Mouse (Mus musculus): ENCODE results near the gene Ltb4r2. TPM values are rescaled to one million over a fixed set of nuclear protein-coding genes. Genes with fewer than 3 reads are reported as not detected.

Ltb4r2 gene
- polyA plus RNA-seq, 1 experiment from 2014 or later: 0.67 TPM

DNA sequence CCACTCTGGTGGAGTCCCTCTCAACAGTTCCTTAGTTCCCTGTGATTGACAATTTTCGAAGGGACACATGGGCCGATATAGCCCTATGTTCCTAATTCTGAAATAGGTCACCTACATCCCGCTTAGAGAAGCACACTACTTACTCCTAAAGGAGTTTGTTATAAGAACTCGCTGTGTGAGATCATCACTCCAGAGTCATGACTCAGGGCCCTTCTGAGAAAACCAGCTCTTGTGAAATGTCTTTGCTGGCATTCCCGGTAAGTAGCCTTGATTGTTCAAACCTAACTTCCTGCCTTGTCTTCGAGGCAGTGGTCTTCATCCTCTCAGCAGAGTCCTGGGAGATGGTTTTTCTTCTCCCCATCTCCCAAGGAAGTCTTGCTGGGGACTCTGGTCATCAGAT, 7.3 kb downstream of the Ltb4r2 start:
- H3K4me2 ChIP-seq: no peak overlapping the region
- peaks cover 53% of the 10 kb centered on the region for H3K27me3 ChIP-seq (replicated peaks)
- peaks cover 12% of the 10 kb centered on the region; the same call in 1 of the 2 replicates for H3K4me1 ChIP-seq
- WGBS: 90% methylated on average over 6 of the region's 6 CpGs
- H3K36me3 ChIP-seq (replicated peaks): no peaks in the 10 kb centered on the region
- no peak overlapping the region for H3K4me3 ChIP-seq
- H3K9ac ChIP-seq: no peak overlapping the region
- no peak for ATAC-seq (replicated peaks)
- H3K27ac ChIP-seq: no peak overlapping the region
- H3K9me3 ChIP-seq: no peaks in the 10 kb centered on the region

DNA sequence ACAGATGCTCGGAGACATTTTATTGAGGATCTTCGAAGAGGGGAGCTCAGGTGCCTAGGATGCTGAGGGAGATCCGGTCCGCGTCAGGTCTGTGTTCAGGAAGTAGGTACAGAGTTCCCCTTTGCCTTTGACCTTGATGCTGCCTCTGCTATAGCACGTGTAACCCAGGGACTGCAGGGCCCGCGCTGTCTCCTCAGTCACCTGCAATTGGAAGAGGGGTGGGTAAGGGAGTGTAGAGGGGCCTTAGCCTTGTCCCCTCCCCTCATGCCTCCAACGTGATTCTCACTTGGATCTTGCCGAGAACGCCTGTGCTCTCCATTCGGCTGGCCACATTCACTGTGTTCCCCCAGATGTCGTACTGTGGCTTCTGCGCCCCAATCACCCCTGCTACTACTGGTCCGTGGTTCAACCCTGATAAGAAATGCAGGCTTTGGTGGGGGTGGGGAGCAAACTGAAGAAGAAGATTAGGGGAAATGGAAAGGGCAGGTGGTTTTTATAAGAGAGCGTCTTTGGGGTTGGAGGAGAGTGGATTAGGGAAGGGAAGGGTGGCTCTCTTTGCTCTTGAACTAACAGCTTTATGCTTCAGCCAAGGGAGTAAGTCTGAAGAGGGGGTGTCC, 8.0 kb downstream of the Ltb4r2 start:
- 75% methylated on average over 16 of the region's 16 CpGs for WGBS
- peaks cover 12% of the 10 kb centered on the region; the same call in 1 of the 2 replicates for H3K4me1 ChIP-seq
- no peak overlapping the region for H3K4me3 ChIP-seq
- H3K36me3 ChIP-seq (replicated peaks): no peaks in the 10 kb centered on the region
- no peak overlapping the region for H3K27ac ChIP-seq
- no peak overlapping the region for H3K9ac ChIP-seq
- ATAC-seq (replicated peaks): no peak
- H3K4me2 ChIP-seq: no peak overlapping the region
- H3K27me3 ChIP-seq (replicated peaks): peaks cover 51% of the 10 kb centered on the region
- H3K9me3 ChIP-seq: no peaks in the 10 kb centered on the region

DNA sequence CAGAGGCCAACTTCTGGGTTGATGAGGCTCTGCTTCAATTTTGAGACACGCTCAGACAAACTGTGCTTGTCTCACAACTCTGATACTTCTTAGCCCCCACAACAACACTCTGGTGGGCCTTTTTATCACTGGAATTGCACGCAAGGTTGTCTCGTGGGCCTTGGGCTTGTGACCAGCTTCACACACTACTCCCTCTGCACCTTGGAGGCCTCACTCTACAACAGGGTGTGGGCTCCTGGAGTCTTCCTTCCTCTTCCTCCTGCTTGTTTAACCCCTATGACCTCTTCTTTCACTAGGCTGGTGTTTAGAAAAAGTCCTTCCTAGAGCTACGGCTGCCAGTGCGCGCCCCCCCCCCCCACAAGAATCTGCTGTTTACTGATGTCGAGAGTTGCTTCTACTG, 15.5 kb downstream of the Ltb4r2 start:
- WGBS: 69% methylated on average over 7 of the region's 7 CpGs
- H3K36me3 ChIP-seq (replicated peaks): no peaks in the 10 kb centered on the region
- ATAC-seq (replicated peaks): no peak
- no peak overlapping the region for H3K4me3 ChIP-seq
- H3K27ac ChIP-seq: no peak overlapping the region
- no peak overlapping the region for H3K4me2 ChIP-seq
- H3K4me1 ChIP-seq: peaks cover 6% of the 10 kb centered on the region; the same call in 1 of the 2 replicates
- H3K9me3 ChIP-seq: no peaks in the 10 kb centered on the region
- peaks cover 11% of the 10 kb centered on the region for H3K27me3 ChIP-seq (replicated peaks)
- H3K9ac ChIP-seq: no peak overlapping the region

DNA sequence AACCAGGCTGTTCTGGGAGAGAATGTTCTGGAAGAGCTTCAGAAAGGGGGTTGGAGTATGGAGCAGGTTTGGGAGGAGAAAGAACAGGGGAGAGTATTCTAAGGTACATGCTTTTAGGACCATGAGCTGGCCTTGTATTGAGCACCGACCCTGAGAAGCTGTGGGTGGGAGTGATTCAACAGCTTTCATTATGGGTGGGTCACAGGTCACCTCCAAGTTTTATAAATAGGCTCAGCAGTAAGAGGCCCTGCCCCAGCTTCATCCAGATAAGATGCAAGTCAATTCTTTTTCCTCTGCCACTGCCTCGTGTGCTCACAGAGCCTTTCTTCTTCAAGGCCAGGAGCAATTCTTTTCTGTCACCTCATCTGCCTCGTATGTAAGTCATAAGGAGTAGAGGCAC, 15.9 kb downstream of the Ltb4r2 start:
- Histone ChIP-seq H3K9me3 (no peaks in the 10 kb centered on the region), H3K27me3 (replicated peaks) (peaks cover 16% of the 10 kb centered on the region), H3K4me2 (no peak overlapping the region), H3K4me1 (peaks cover 6% of the 10 kb centered on the region; the same call in 1 of the 2 replicates), H3K4me3 (no peak overlapping the region), H3K36me3 (replicated peaks) (no peaks in the 10 kb centered on the region), H3K9ac (no peak overlapping the region), H3K27ac (no peak overlapping the region)
- 55% methylated on average over 3 of the region's 3 CpGs for WGBS
- no peak for ATAC-seq (replicated peaks)

DNA sequence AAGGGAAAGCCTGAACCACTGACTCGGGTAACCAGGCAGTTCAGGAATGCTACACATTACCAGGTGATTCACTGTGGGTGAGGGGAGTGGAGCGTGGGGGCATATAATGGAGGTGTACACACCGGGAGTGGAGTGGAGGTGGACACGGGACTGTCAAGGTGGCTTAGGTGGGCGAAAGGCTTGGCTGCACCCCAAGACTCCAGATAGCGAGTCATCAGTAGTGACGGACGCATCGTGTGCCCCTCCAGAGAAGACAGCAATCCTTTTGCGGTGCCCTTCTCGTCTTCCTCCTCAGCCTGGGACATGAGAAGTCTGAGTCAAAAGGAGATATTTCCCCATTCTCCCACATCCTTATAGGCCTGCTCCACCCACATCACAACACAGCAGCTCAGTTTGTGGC, 16.6 kb downstream of the Ltb4r2 start:
- H3K36me3 ChIP-seq (replicated peaks): no peaks in the 10 kb centered on the region
- H3K4me2 ChIP-seq: no peak overlapping the region
- H3K27me3 ChIP-seq (replicated peaks): peaks cover 19% of the 10 kb centered on the region
- peaks cover 6% of the 10 kb centered on the region; the same call in 1 of the 2 replicates for H3K4me1 ChIP-seq
- no peak overlapping the region for H3K9ac ChIP-seq
- no peaks in the 10 kb centered on the region for H3K9me3 ChIP-seq
- H3K4me3 ChIP-seq: no peak overlapping the region
- WGBS: 93% methylated on average over 11 of the region's 11 CpGs
- H3K27ac ChIP-seq: no peak overlapping the region
- ATAC-seq (replicated peaks): no peak

DNA sequence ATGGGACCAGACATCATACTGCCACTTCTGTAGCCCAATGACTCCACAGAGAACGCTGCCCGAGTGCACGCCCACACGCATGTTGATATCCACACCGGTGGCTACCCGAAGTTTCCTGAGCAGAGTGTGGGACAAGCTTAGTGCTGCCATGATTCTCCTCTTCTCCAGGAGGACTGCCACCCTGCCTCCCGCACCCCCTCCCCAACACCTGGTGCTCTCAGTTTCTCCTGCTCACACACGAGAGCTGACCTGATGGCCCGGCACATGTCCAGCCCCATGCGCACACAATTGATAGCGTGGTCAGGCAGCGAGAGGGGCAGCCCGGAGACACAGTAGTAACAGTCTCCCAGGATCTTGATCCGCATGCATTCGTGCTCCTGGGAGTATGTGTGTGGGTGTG, 17.5 kb downstream of the Ltb4r2 start:
- Histone ChIP-seq H3K4me1 (peaks cover 10% of the 10 kb centered on the region), H3K9me3 (no peaks in the 10 kb centered on the region), H3K4me2 (no peak overlapping the region), H3K27ac (no peak overlapping the region), H3K9ac (no peak overlapping the region), H3K4me3 (no peak overlapping the region), H3K36me3 (replicated peaks) (no peaks in the 10 kb centered on the region), H3K27me3 (replicated peaks) (peaks cover 23% of the 10 kb centered on the region)
- no peak for ATAC-seq (replicated peaks)
- WGBS: 90% methylated on average over 15 of the region's 15 CpGs

DNA sequence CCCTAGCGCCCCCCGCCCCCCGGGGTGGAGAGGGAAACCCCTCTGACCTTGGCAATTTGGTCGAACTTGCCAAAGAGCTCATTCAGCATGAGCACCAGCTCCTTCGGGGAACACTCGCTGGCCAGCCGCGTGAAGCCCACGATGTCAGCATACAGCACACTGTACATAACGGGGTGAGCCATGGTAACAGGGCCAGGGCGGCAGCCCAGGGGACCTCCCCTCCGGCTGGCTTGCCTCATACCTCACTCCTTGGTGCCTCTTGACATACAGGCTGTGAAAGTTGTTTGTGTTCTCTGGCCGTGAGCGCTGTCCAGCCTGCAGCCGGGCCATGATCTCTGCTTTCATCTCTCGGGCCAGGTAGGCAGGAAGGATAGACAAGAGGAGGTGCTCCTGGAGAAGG, 18.4 kb downstream of the Ltb4r2 start:
- no peak overlapping the region for H3K27ac ChIP-seq
- peaks cover 32% of the 10 kb centered on the region for H3K27me3 ChIP-seq (replicated peaks)
- H3K4me2 ChIP-seq: no peak overlapping the region
- no peak overlapping the region for H3K9ac ChIP-seq
- H3K9me3 ChIP-seq: no peaks in the 10 kb centered on the region
- 72% methylated on average over 16 of the region's 16 CpGs for WGBS
- no peak overlapping the region for H3K4me3 ChIP-seq
- peaks cover 13% of the 10 kb centered on the region for H3K4me1 ChIP-seq
- H3K36me3 ChIP-seq (replicated peaks): no peaks in the 10 kb centered on the region
- ATAC-seq (replicated peaks): no peak

DNA sequence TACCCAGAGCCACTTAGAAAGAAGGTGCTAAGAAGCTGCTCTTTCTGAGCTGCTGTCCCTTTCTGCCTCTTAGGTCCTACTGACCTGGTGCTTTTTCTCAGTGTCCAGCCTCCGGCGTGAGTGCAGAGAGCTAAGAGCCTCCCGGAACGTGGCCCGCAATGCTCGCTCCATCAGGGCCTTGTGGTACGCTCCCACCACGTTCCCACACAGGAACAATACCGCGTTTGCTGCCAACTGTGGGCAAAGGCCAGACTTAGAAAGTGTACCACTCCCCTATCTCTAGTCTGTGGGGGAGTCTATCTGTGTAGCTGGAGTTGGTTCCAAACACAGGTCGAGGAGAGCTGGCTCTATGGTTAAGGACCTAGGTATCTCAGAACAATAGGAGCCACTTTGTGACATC, 19.5 kb downstream of the Ltb4r2 start:
- WGBS: 81% methylated on average over 11 of the region's 11 CpGs
- Histone ChIP-seq H3K4me2 (no peak overlapping the region), H3K9ac (no peak overlapping the region), H3K36me3 (replicated peaks) (no peaks in the 10 kb centered on the region), H3K9me3 (no peaks in the 10 kb centered on the region), H3K27ac (no peak overlapping the region), H3K4me1 (peaks cover 13% of the 10 kb centered on the region), H3K4me3 (no peak overlapping the region), H3K27me3 (replicated peaks) (peaks cover 43% of the 10 kb centered on the region)
- ATAC-seq (replicated peaks): no peak

DNA sequence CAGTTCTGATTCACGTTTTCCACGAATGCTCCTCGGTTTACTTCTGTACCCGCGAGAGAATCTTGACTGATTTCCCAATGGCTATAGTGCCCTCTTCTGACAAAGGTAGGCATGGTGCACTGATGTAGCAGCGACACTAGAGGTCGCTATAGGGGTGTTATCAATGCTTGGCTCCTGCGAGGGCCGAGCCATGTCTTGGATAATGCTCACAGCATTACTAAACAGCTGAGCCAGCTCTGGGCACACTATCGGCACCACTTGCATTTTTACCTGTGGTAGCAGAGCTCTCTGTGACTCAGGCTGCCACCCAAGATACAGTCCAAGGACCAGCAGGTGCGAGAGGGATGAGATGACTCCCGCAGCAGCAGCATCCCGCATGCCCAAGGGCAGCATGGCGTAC, 20.1 kb downstream of the Ltb4r2 start:
- Histone ChIP-seq H3K4me3 (0 out of 2 replicates have a peak overlapping the region, but pooled peaks have one; percentile 17), H3K4me2 (peak overlapping the region; percentile 39), H3K9me3 (no peaks in the 10 kb centered on the region), H3K27me3 (replicated peaks) (peaks cover 49% of the 10 kb centered on the region), H3K36me3 (replicated peaks) (no peaks in the 10 kb centered on the region), H3K9ac (no peak overlapping the region), H3K4me1 (peaks cover 13% of the 10 kb centered on the region), H3K27ac (no peak overlapping the region)
- ATAC-seq (replicated peaks): peak; percentile 90
- WGBS: 15% methylated on average over 14 of the region's 14 CpGs

DNA sequence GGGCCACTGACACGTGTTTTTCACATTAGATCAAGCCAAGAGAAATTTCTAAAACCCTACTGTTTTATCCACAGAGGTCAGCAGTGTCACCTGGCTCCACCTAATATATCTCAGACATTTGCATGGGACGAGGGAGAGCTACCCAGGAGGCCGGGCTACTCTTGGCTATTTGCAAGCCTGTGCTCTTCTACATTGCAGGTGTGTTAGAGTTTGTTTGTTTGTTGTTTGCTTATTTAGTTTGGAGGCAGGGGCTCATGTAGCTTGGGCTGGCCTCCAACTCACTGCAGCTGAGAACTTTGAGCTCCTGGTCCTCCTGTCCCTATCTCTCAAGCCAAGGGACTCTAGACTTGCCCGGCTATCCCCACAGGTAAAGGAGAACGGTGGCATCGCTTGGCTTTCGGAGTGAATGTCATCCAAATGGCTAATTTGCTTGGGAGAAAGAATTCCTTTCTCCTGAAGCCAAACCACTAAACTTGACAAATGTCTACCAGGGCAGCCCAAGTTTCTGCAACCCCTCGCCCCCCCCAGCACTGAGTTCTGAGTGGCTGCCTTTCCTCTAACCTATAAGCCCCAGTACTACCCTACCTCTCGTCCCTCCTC, 21.2 kb downstream of the Ltb4r2 start:
- WGBS: 55% methylated on average over 9 of the region's 9 CpGs
- Histone ChIP-seq H3K27ac (no peak overlapping the region), H3K36me3 (replicated peaks) (no peaks in the 10 kb centered on the region), H3K4me2 (peak overlapping the region; percentile 2; the same call in 1 of the 2 replicates), H3K9ac (no peak overlapping the region), H3K4me3 (no peak overlapping the region), H3K9me3 (no peaks in the 10 kb centered on the region), H3K4me1 (peaks cover 13% of the 10 kb centered on the region), H3K27me3 (replicated peaks) (peaks cover 60% of the 10 kb centered on the region)
- ATAC-seq (replicated peaks): no peak

DNA sequence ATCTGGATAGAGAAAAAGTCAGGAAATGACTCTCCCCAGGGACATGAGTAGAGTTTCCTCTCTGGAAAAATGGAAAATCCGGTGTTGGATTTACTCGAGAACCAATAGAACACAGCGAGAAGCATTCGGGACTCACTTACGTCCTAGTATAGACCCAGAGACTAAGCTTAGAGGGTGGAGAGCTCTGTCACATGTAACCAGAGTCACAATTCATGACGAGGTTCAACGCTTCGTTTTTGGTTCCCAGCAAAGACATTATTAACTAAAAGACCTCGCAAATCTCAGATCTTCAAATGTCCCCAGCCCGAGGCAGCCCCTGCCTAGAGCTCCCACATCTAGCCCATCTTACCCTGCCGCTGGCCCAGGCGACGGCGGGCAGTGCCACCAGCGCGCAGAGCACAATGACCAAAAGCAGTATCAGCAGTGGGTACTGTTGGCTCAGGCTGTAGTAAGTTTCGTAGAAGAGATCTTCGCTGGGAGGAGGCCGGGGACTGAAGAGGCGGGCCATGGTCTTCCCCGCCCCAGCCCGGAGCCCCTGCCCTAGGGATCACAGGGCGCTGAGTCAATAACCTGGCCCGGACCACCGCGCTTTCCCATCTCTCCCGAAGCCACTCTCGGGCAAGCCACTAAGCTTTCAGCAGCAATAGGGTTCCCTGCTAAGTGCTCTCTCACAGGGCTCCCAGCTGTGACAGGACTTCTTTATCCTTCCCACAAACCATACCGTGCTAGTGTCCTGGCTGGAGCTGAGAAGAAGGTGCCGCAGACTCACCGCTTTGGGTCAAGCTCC, 22.1 kb downstream of the Ltb4r2 start:
- 1% methylated on average over 31 of the region's 31 CpGs for WGBS
- ATAC-seq (replicated peaks): no peak
- peak overlapping the region; percentile 23 for H3K4me3 ChIP-seq
- H3K9ac ChIP-seq: no peak overlapping the region
- peaks cover 69% of the 10 kb centered on the region for H3K27me3 ChIP-seq (replicated peaks)
- no peaks in the 10 kb centered on the region for H3K9me3 ChIP-seq
- H3K36me3 ChIP-seq (replicated peaks): no peaks in the 10 kb centered on the region
- peaks cover 16% of the 10 kb centered on the region for H3K4me1 ChIP-seq
- no peak overlapping the region for H3K27ac ChIP-seq
- H3K4me2 ChIP-seq: peak overlapping the region; percentile 41

DNA sequence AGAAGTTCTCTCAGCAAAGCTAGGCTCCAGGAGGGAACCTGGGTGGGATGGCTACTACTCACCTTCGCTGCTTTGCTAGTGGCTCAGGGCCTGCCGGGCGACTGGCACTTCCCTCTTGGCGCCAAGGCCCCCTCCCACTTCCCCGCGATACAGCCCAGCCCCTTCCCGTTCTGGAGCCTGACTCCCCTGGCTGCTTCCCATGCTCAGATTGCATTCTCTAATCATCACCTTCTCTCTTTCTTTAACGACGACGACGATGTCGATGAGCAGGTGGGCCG, 22.7 kb downstream of the Ltb4r2 start, which contains the start of gene Adcy4:
TSS of gene Adcy4 (minus strand) at position 138 of the 278 bp plus-strand sequence.
- no peaks in the 10 kb centered on the region for H3K36me3 ChIP-seq (replicated peaks)
- peak within 1 kb of the TSS; percentile 23 for H3K4me3 ChIP-seq
- peak within 1 kb of the TSS; percentile 41 for H3K4me2 ChIP-seq
- H3K9me3 ChIP-seq: no peaks in the 10 kb centered on the region
- peaks cover 75% of the 10 kb centered on the region for H3K27me3 ChIP-seq (replicated peaks)
- peaks cover 16% of the 10 kb centered on the region for H3K4me1 ChIP-seq
- no peak for ATAC-seq (replicated peaks)
- no peak within 1 kb of the TSS for H3K9ac ChIP-seq
- H3K27ac ChIP-seq: no peak within 1 kb of the TSS
- WGBS: 5% methylated on average over 13 of the region's 13 CpGs
